Mouse (Mus musculus) C2C12 (cell line): Measurements from ENCODE around the gene Gsg1l.

Source experiments
- CTCF ChIP-seq: IDR thresholded peaks from one replicate; pipeline ENCODE4 v1.5.1; 2011; ENCODE audit not compliant: control insufficient read depth, insufficient read depth, insufficient read length
- MYOD1 ChIP-seq: IDR thresholded peaks from one replicate; pipeline ENCODE4 v1.6.1; 2011; ENCODE audit warnings: low read depth; ENCODE audit not compliant: control insufficient read depth, insufficient read length
- MYOG ChIP-seq: IDR thresholded peaks from one replicate; pipeline ENCODE4 v1.6.1; 2011; ENCODE audit not compliant: control insufficient read depth, insufficient read length; ENCODE audit errors: extremely low read depth

GRCm38 (mm10) chr7:125934319-125934718 is 147.9 kb downstream of the Gsg1l start:
- TF ChIP-seq CTCF (no peak), MYOG (no peak), MYOD1 (no peak)
